Mouse (Mus musculus) ES-Bruce4 (cell line): ENCODE results near the gene Mobp.

Experiments
- CTCF ChIP-seq: IDR thresholded peaks from one replicate; pipeline ENCODE4 v1.8.1; 2011; ENCODE audit warnings: low read depth, low read length
- EP300 ChIP-seq: IDR thresholded peaks from 2 replicates; pipeline ENCODE4 v1.6.1; 2011; ENCODE audit warnings: low read depth, low read length; ENCODE audit not compliant: insufficient read depth
- POLR2A ChIP-seq: IDR thresholded peaks from one replicate; pipeline ENCODE4 v1.8.1; 2011; ENCODE audit warnings: low read length; ENCODE audit not compliant: insufficient read depth

DNA sequence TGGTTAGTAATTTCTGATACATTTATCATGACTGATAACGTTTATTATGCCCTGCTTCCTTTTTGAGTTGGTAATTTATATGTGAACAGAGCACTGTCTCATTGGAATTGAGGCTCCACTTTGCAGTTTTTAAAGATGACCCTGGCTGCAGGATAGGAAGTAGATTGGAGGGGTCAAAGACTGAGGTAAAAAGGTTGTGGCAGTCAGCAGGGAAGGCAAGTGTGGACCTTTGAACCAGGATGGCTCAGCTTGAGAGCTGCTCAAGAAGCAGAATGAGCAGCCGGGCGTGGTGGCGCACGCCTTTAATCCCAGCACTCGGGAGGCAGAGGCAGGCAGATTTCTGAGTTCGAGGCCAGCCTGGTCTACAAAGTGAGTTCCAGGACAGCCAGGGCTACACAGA, 36.1 kb upstream of the Mobp start:
- TF ChIP-seq CTCF: no peak
- no peak for TF ChIP-seq POLR2A
- TF ChIP-seq EP300: no peak
